10 mouse cellular contexts compared by ENCODE assay signal in genomic region chr2:27775625-27776024, GRCm38 (mm10).
DNase-seq lines count a peak whose midpoint lies in the region; ATAC-seq and TF ChIP-seq lines count a peak whose summit lies in the region.
"Had no signal": no experiment of that assay in that cellular context is flagged by ENCODE, and none has a peak within 500 bp of the region (broad histone marks: within the 10 kb centered on the region; RNA-seq: fewer than 3 reads in every experiment).

No protein-coding gene starts in this region.

- H3K27ac ChIP-seq in kidney, embryonic 14.5 days (ENCODE audit: low read depth, low read length) = 0 out of 2 replicates have a peak overlapping the region, but pooled peaks have one; percentile 93
- H3K27ac ChIP-seq in embryonic fibroblast, embryonic 13.5 days (ENCODE audit: insufficient read depth, low read length) = peak overlapping the region; percentile 94
- peak overlapping the region; percentile 82 for H3K27ac ChIP-seq in limb, embryonic 10.5 days
- H3K27ac ChIP-seq: midbrain, embryonic 15.5 days had no signal

- H3K4me2 ChIP-seq in kidney, embryonic 14.5 days (replicated peaks; ENCODE audit: low read depth, low read length) = no peak overlapping the region
- H3K4me2 ChIP-seq: midbrain, embryonic 15.5 days had no signal

- TF ChIP-seq CTCF in E14TG2a.4 (conservative IDR thresholded peaks at IDR 0.05; ENCODE audit: low read length) = peak; percentile 21; the same call in 1 of the 2 replicates
- TF ChIP-seq CTCF in embryonic fibroblast, embryonic 13.5 days (IDR thresholded peaks at IDR 0.05; ENCODE audit: borderline replicate concordance, insufficient read depth, low read length) = 0 out of 2 replicates have a peak, but pooled peaks have one; percentile 15

- no peak for DNase-seq in kidney, adult 11 months
- DNase-seq in limb, embryonic 10.5 days (ENCODE audit: low spot score) = peak; percentile 51
- DNase-seq in cerebellum, adult 8-10 months = no peak
- DNase-seq in cerebellum, adult 9-11 months = no peak
- DNase-seq in thymus, postnatal 10 days (ENCODE audit: low spot score in 2 of 2) = no peak
- DNase-seq: spleen, adult 18-20 months had no signal

- H3K36me3 ChIP-seq in kidney, embryonic 14.5 days (ENCODE audit: control insufficient read depth, insufficient read depth, low read length) = no peaks in the 10 kb centered on the region
- no peaks in the 10 kb centered on the region for H3K36me3 ChIP-seq in E14TG2a.4 (ENCODE audit: insufficient read depth, low read length)
- H3K36me3 ChIP-seq in limb, embryonic 10.5 days = no peaks in the 10 kb centered on the region
- H3K36me3 ChIP-seq: midbrain, embryonic 15.5 days had no signal

- H3K9me3 ChIP-seq in kidney, embryonic 14.5 days (ENCODE audit: control insufficient read depth, low read length) = no peaks in the 10 kb centered on the region
- no peaks in the 10 kb centered on the region for H3K9me3 ChIP-seq in E14TG2a.4 (ENCODE audit: low read length)
- H3K9me3 ChIP-seq in limb, embryonic 10.5 days (replicated peaks) = no peaks in the 10 kb centered on the region
- H3K9me3 ChIP-seq: midbrain, embryonic 15.5 days had no signal

- H3K27me3 ChIP-seq in kidney, embryonic 14.5 days (ENCODE audit: control insufficient read depth, insufficient read depth, low read length) = no peaks in the 10 kb centered on the region
- H3K27me3 ChIP-seq in E14TG2a.4 (ENCODE audit: insufficient read depth, low read length) = peaks cover 17% of the 10 kb centered on the region; the same call in 1 of the 2 replicates
- no peaks in the 10 kb centered on the region for H3K27me3 ChIP-seq in limb, embryonic 10.5 days (ENCODE audit: low read depth, poor library complexity, severe bottlenecking)
- H3K27me3 ChIP-seq: midbrain, embryonic 15.5 days had no signal

- H3K4me3 ChIP-seq in kidney, embryonic 14.5 days (ENCODE audit: low read length) = no peak overlapping the region
- no peak overlapping the region for H3K4me3 ChIP-seq in E14TG2a.4 (replicated peaks; ENCODE audit: low read length)
- H3K4me3 ChIP-seq in embryonic fibroblast, embryonic 13.5 days (ENCODE audit: insufficient read depth, low read length) = no peak overlapping the region
- H3K4me3 ChIP-seq in limb, embryonic 10.5 days = no peak overlapping the region
- H3K4me3 ChIP-seq: midbrain, embryonic 15.5 days had no signal

- 0 out of 2 replicates have a peak overlapping the region, but pooled peaks have one; percentile 7 for H3K9ac ChIP-seq in kidney, embryonic 14.5 days (ENCODE audit: low read depth, low read length)
- H3K9ac ChIP-seq: midbrain, embryonic 15.5 days had no signal

- 41% methylated on average over 5 of the region's 5 CpGs for WGBS in kidney, embryonic 14.5 days
- WGBS in limb, embryonic 10.5 days = 45% methylated on average over 5 of the region's 5 CpGs

- TF ChIP-seq POLR2A in embryonic fibroblast, embryonic 13.5 days (IDR thresholded peaks at IDR 0.05; ENCODE audit: low read depth, low read length) = no peak

- ATAC-seq in kidney, embryonic 14.5 days (ENCODE audit: low FRiP score, low TSS enrichment) = no peak
- ATAC-seq: midbrain, embryonic 15.5 days had no signal

- peaks cover 30% of the 10 kb centered on the region for H3K4me1 ChIP-seq in kidney, embryonic 14.5 days (ENCODE audit: control insufficient read depth, insufficient read depth, low read length)
- peaks cover 12% of the 10 kb centered on the region; the same call in 1 of the 2 replicates for H3K4me1 ChIP-seq in E14TG2a.4 (replicated peaks; ENCODE audit: low read depth, low read length)
- peaks cover 16% of the 10 kb centered on the region for H3K4me1 ChIP-seq in embryonic fibroblast, embryonic 13.5 days (ENCODE audit: control insufficient read depth, insufficient read depth, low read length)
- H3K4me1 ChIP-seq in limb, embryonic 10.5 days = peaks cover 49% of the 10 kb centered on the region
